Mouse (Mus musculus) liver, adult 2 months (tissue): ENCODE measurements around the gene Dennd1c. TPM values are rescaled to one million over a fixed set of nuclear protein-coding genes. Genes with fewer than 3 reads are reported as not detected.
A peak's percentile ranks its signal among the peaks of the same experiment; 100 is the strongest.

Source experiments
- DNase-seq: peaks from one replicate; pipeline ENCODE4 v3.0.0-alpha.2; 2011; ENCODE audit warnings: low read depth, low spot score; ENCODE audit errors: extremely low read depth
- H3K27ac ChIP-seq: fragments of 200-500 bp; replicated peaks from 2 replicates; pipeline ENCODE4 v1.5.1; 2012; ENCODE audit warnings: low read depth, mild to moderate bottlenecking, control low read depth, inconsistent platforms, low read length; ENCODE audit not compliant: insufficient read depth
- H3K27me3 ChIP-seq: fragments of 200-500 bp; 2 replicates; pipeline ENCODE4 v1.6.1; 2012; ENCODE audit warnings: mild to moderate bottlenecking, moderate library complexity, low read length, inconsistent platforms; ENCODE audit not compliant: control insufficient read depth, insufficient read depth
- H3K36me3 ChIP-seq: fragments of 200-500 bp; 2 replicates; pipeline ENCODE4 v1.6.1; 2012; ENCODE audit warnings: low read length, inconsistent platforms; ENCODE audit not compliant: control insufficient read depth, insufficient read depth
- H3K4me1 ChIP-seq: fragments of 200-500 bp; 2 replicates; pipeline ENCODE4 v1.6.1; 2011; ENCODE audit warnings: low read length; ENCODE audit not compliant: control insufficient read depth, insufficient read depth
- H3K4me3 ChIP-seq: fragments of 200-500 bp; 2 replicates; pipeline ENCODE4 v1.5.1; 2011; ENCODE audit warnings: low read depth, mild to moderate bottlenecking, control low read depth, low read length, moderate library complexity; ENCODE audit not compliant: insufficient read depth
- H3K79me2 ChIP-seq: fragments of 200-500 bp; 2 replicates; pipeline ENCODE4 v1.6.1; 2012; ENCODE audit warnings: inconsistent platforms, mild to moderate bottlenecking, low read length, moderate library complexity; ENCODE audit not compliant: control insufficient read depth, insufficient read depth
- H3K9ac ChIP-seq: fragments of 200-500 bp; 2 replicates; pipeline ENCODE4 v1.6.1; 2012; ENCODE audit warnings: low read depth, mild to moderate bottlenecking, control low read depth, inconsistent platforms, low read length
- CTCF ChIP-seq: fragments of 200-500 bp; IDR thresholded peaks from 2 replicates; pipeline ENCODE4 v1.5.1; 2011; ENCODE audit warnings: low read depth, low read length, control low read depth
- POLR2A ChIP-seq: fragments of 200-500 bp; IDR thresholded peaks from 2 replicates; pipeline ENCODE4 v1.6.1; 2011; ENCODE audit warnings: low read length, control low read depth; ENCODE audit not compliant: insufficient read depth; ENCODE audit errors: extremely low read depth
- WGBS: fragments of 180-500 bp; shearing (Covaris S2); methylation state at CpG from one replicate; pipeline ENCODE4 v1.1.7; 2018; 5-methylcytosine and 5-hydroxymethylcytosine counted together
- polyA plus RNA-seq: library from polyadenylated mRNA; depleted of rRNA; stranded (reverse); fragments of >200 nt; gene quantifications from 2 replicates; pipeline ENCODE4 v1.2.3, GENCODE M21; 2012
- total RNA-seq: library from RNA; depleted of rRNA; stranded (reverse); fragments of >200 nt; gene quantifications from 2 replicates; pipeline ENCODE4 v1.2.3, GENCODE M21; 2014

The Dennd1c gene
- total and polyA plus RNA-seq, 2 experiments, result 0.92 to 1.6 TPM

DNA sequence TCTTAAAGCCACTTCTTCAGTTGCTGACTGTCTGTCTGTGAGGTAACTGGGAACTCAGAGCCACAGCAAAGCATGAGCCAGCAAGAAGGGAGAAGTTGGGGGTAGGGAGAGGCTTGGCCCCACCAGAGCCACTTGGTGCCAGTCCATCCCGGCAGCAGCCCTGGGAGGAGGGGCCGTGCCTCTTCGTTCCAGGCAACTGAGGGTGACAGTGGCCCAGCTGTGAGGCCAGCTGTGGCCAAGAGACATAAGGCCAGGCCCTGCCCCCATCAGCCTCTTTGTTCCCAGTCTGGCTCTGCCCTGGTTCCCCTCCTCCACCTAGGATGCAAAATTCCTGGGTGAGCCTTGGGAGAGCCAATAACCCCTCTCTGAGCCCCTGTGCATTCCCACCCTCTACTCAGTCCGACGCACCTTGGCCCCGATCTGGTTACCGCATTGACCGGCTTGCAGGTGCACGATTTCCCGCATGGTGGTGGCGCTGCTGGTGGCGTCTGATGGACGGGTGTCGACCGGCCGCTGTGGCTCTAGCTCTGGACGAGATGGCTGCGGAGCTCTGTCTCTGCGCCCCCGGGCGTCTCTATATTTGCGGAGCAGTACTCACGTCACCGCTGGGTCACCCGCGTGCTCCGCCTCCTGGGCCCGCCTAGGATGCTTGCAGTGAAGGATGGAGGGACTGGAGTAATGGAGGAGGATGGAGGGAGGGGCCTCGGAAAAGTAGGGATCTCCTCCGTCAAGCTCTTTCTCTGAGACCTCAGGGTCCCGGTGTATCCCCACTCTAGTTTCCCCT lies 8.9 kb upstream of the Dennd1c start, which contains the start of gene Tubb4a:
TSS of gene Tubb4a (minus strand) at position 734 of the 784 bp plus-strand sequence.
- TF ChIP-seq CTCF (no peak), POLR2A (no peak)
- Histone ChIP-seq H3K4me3 (peak within 1 kb of the TSS; percentile 18; the same call in 1 of the 2 replicates), H3K9ac (no peak within 1 kb of the TSS), H3K36me3 (no peaks in the 10 kb centered on the region), H3K27me3 (peaks cover 4% of the 10 kb centered on the region; the same call in 1 of the 2 replicates), H3K27ac (no peak within 1 kb of the TSS), H3K4me1 (no peaks in the 10 kb centered on the region), H3K79me2 (no peaks in the 10 kb centered on the region)
- DNase-seq, result no peak
- 7% methylated on average over 31 of the region's 31 CpGs for WGBS

DNA sequence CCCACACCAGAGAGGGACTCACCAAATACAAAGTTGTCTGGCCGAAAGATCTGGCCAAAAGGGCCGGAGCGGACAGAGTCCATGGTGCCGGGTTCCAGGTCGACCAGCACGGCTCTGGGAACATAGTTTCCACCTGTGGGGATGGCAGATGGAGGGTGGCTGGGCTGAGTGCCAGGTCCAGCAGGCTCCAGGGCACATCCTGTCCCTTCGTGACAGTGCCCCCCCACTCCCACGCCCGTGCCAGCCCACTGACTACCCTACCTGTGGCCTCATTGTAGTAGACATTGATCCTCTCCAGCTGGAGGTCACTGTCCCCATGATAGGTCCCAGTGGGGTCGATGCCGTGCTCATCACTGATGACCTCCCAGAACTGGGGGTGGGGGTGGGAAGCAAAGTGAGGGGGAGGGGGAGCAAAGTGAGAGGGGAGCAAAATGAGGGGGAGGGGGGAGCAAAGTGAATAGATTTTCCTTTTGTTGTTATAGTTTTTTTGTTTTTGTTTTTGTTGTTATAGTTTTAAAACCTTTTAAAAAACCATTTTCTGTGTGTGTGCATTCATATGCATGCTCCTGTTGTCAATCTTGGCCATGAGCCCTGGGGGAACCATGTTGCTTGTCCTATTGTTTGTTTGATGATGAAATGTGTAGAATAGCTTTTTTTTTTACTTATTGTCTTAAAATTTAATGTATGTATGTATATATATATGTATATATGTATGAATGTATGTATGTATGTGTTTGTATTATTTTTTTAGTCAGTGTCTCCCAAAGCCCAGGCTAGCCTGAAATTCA lies 7.8 kb upstream of the Dennd1c start:
- 65% methylated on average over 11 of the region's 11 CpGs for whole genome bisulfite sequencing
- DNase-seq, result no peak
- Histone ChIP-seq H3K4me3 (no peak overlapping the region), H3K27me3 (peaks cover 4% of the 10 kb centered on the region; the same call in 1 of the 2 replicates), H3K79me2 (no peaks in the 10 kb centered on the region), H3K9ac (no peak overlapping the region), H3K36me3 (no peaks in the 10 kb centered on the region), H3K27ac (no peak overlapping the region), H3K4me1 (no peaks in the 10 kb centered on the region)
- TF ChIP-seq POLR2A, result no peak

DNA sequence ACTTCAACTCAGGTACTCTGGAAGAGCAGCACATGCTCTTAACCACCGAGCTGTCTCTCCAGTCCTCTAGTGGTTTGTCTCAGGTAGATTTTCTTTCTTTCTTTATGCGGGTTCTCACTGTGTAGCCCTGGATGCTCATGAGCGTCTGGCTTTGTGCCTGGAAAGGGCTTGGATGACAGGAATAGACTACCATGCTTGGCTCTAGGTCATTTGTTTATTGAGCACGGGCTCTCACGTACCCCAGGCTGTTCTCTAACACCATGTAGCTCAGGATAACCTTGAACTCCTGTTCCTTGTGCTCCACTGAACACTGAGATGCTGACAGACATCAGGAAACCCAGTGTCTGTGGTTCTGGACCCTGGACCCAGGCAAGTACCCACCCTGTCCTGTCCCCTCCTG lies 4.2 kb upstream of the Dennd1c start:
- no peak for DNase-seq
- Histone ChIP-seq H3K9ac (no peak overlapping the region), H3K4me3 (no peak overlapping the region), H3K36me3 (no peaks in the 10 kb centered on the region), H3K27ac (no peak overlapping the region), H3K27me3 (0 out of 2 replicates have a peak, but pooled peaks cover 4% of the 10 kb centered on the region), H3K79me2 (no peaks in the 10 kb centered on the region), H3K4me1 (no peaks in the 10 kb centered on the region)
- WGBS, result 72% methylated on average over 5 of the region's 5 CpGs
- no peak for TF ChIP-seq CTCF
- no peak for TF ChIP-seq POLR2A

DNA sequence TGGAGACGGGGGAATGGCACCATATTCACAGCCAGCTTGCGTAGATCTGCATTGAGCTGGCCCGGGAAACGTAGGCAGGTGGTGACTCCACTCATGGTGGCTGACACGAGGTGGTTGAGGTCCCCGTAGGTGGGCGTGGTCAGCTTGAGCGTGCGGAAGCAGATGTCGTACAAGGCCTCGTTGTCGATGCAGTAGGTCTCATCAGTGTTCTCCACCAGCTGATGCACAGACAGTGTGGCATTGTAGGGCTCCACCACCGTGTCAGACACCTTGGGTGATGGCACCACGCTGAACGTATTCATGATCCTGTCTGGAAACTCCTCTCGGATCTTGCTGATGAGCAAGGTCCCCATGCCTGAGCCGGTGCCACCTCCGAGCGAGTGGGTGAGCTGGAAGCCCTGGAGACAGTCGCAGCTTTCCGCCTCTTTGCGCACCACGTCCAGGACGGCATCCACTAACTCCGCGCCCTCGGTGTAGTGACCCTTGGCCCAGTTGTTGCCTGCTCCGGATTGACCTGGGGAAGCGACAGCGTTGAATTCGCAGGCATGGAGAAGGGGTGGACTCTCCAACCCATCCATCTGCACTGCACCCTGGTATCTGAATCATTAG lies 3.0 kb upstream of the Dennd1c start:
- Histone ChIP-seq H3K79me2 (no peaks in the 10 kb centered on the region), H3K4me1 (no peaks in the 10 kb centered on the region), H3K4me3 (no peak overlapping the region), H3K27ac (no peak overlapping the region), H3K27me3 (no peaks in the 10 kb centered on the region), H3K36me3 (no peaks in the 10 kb centered on the region), H3K9ac (no peak overlapping the region)
- DNase-seq, result no peak
- WGBS, result 93% methylated on average over 31 of the region's 31 CpGs
- TF ChIP-seq CTCF (no peak), POLR2A (no peak)

DNA sequence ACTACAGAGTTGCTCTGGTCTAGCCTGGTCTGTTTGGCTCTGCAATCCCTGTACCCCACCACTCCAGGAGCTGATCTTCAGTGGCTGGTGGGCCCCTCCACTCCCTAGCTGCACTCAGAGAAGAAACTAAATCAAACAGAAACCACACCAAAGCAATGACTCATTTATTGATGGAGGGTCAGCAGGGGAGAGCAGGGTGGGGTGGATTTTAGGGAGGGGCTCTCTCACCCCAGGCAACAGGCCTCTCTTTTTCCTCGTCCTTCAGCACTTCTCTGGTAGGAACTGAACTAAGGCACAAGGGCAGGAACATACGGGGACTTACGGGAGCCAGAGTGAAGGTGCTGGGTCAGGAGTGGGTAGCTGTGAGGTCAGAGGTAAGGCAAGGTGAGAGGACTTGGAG lies 1.6 kb upstream of the Dennd1c start:
- Histone ChIP-seq H3K27me3 (no peaks in the 10 kb centered on the region), H3K9ac (no peak overlapping the region), H3K27ac (no peak overlapping the region), H3K4me1 (no peaks in the 10 kb centered on the region), H3K79me2 (no peaks in the 10 kb centered on the region), H3K4me3 (no peak overlapping the region), H3K36me3 (no peaks in the 10 kb centered on the region)
- DNase-seq, result no peak
- TF ChIP-seq POLR2A (no peak), CTCF (no peak)
- WGBS, result 89% methylated on average over 3 of the region's 3 CpGs
